Mouse (Mus musculus) regulatory T cell (primary cell): Measurements from ENCODE around the gene Spag17.

Source experiments
- in situ Hi-C: fragments of 300-600 bp; cut with MboI, MseI; formaldehyde crosslinking; loops from one replicate; pipeline ENCODE4 v1.15.1; 2025; ENCODE audit warnings: high pct_unique_total_duplicates

The Spag17 gene

GRCm38 (mm10) chr3:100162315-100163105, 277.3 kb downstream of the Spag17 start, which contains the start of the genes Gdap2 and Wdr3:
TSS of gene Gdap2 (plus strand) at chr3:100162381.
TSS of gene Wdr3 (minus strand) at chr3:100162407.
- in situ Hi-C loops: loop anchor here (10.0 to 25.0 kb wide), 3 partner anchors 322 to 1828 kb away; partner anchors contain the start of genes Phgdh, Tbx15 and Tent5c

GRCm38 (mm10) chr3:100163556-100163955, 278.4 kb downstream of the Spag17 start:
- in situ Hi-C loops: loop anchor here (10.0 to 25.0 kb wide), 3 partner anchors 321 to 1829 kb away; partner anchors contain the start of genes Phgdh, Tbx15 and Tent5c

- in situ Hi-C loops: loop anchor here (10.0 to 25.0 kb wide), 3 partner anchors 320 to 1830 kb away; partner anchors contain the start of genes Phgdh, Tbx15 and Tent5c
Observed at GRCm38 (mm10) chr3:100164991-100165390, 279.8 kb downstream of the Spag17 start.

GRCm38 (mm10) chr3:100176031-100176430, 290.8 kb downstream of the Spag17 start:
- in situ Hi-C loops: no loop called here

- in situ Hi-C loops: loop anchor here (10.0 kb wide), 1 partner anchor 384 kb away; no protein-coding TSS in a partner anchor
Observed at GRCm38 (mm10) chr3:100180471-100180870, 295.3 kb downstream of the Spag17 start.

- in situ Hi-C loops: loop anchor here (10.0 kb wide), 1 partner anchor 375 kb away; no protein-coding TSS in a partner anchor
Observed at GRCm38 (mm10) chr3:100189444-100189843, 304.2 kb downstream of the Spag17 start.

- in situ Hi-C loops: loop anchor here (10.0 kb wide), 1 partner anchor 375 kb away; no protein-coding TSS in a partner anchor
Observed at GRCm38 (mm10) chr3:100189861-100190260, 304.7 kb downstream of the Spag17 start.
